Mouse (Mus musculus) brown adipose tissue, adult 24 weeks (tissue): Measurements from ENCODE around the gene Tmem30b. TPM values are rescaled to one million over a fixed set of nuclear protein-coding genes. Genes with fewer than 3 reads are reported as not detected.

Experiments used
- H3K27ac ChIP-seq: fragments of 200-500 bp; replicated peaks from 2 replicates; pipeline ENCODE4 v1.5.1; 2012; ENCODE audit warnings: low read depth, mild to moderate bottlenecking, low read length
- H3K4me1 ChIP-seq: fragments of 200-500 bp; 2 replicates; pipeline ENCODE4 v1.6.1; 2012; ENCODE audit warnings: low read length, mixed read lengths; ENCODE audit not compliant: control insufficient read depth, insufficient read depth, insufficient read length
- H3K4me3 ChIP-seq: fragments of 200-500 bp; 2 replicates; pipeline ENCODE4 v1.5.1; 2012; ENCODE audit warnings: low read depth, mild to moderate bottlenecking, low read length, moderate library complexity; ENCODE audit not compliant: insufficient read depth
- polyA plus RNA-seq: library from polyadenylated mRNA; stranded (reverse); fragments of >200 nt; gene quantifications from 2 replicates; pipeline ENCODE4 v1.2.4, GENCODE M21; 2012; ENCODE audit not compliant: missing spikeins, insufficient read depth, insufficient read length

Gene Tmem30b
- polyA plus RNA-seq = 0.55 TPM in 1 of 2 replicates, not detected in the other

DNA sequence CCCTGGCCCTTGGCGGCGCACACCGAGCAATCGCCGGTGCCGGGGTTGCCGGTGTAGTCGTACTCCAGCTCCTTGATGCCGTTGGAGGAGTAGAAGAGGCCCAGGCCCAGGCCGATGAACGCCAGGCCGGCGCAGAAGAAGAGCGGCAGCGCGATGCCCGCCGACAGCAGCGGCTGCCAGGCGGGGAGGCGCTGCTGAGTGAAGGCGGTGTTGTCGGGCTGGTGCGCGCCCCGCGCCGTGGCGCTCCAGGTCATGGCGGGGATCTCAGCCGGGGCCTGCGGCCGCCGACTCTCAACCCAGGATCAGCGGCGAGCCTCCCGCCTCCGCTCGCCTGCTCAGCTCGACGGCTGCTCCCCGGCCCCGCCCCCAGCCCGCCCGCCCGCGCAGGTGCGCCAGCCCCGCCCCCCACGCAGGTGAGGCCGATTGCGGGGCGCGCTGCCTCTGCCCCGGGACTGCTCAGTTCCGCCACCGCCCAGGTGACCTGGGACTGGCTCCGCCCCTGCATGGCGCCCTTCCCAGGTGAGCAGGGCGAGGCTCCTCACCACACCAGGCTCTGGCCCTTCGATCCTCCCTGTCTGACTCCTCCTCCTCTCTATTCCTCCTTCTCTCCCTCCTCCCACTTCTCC, at the start of gene Tmem30b:
TSS of gene Tmem30b (minus strand) at position 307 of the 626 bp plus-strand sequence.
- Histone ChIP-seq H3K4me3 (peak within 1 kb of the TSS; percentile 42), H3K27ac (no peak within 1 kb of the TSS), H3K4me1 (no peaks in the 10 kb centered on the region)

DNA sequence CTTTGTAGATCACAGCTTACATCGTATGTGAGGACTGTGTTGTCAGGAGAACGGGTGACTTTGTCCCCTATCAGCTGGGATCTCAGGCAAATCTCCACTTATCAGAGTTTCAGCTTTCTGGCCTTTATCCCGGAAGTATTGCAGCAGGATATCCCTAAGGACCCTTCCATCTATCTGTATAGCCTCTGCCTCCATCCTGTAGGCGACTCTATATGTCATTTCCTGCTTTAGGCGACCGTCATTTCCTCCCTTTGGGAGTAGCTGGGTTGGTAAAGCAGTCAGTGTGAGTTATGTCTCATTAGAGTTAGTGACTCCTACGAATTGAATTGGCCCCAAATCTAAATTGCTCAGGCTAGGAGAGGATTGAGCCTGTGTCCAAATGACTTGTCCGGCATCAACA, 49.0 kb upstream of the Tmem30b start:
- Histone ChIP-seq H3K4me1 (peaks cover 43% of the 10 kb centered on the region), H3K4me3 (no peak overlapping the region), H3K27ac (peak overlapping the region; percentile 6)

DNA sequence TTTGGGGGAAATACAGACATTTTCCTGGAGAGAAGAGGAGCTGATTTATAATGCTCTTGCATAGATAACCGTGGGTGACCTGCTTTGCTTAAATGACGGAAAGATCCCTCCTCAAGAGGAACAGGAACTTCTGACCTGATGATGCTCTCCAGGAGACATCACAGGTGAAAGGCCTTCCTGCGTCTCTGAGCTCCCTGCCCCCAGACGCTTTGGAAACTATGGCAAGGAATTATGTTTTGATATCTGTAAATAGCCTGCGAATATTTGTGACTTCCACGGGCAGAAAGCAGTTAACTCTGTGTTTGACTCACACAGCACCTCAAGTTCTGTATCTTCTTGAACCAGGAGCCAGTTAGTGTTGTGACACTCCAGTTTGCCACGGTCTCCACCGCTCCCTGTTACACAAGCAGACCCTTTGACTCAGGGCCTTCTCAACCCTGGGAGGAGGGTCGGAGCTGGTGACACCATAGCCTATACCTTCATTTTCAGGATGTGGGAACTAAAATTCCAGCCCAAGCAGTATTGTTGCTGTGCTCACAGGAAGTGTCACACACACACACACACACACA, 48.1 kb upstream of the Tmem30b start:
- peaks cover 41% of the 10 kb centered on the region for H3K4me1 ChIP-seq
- no peak overlapping the region for H3K4me3 ChIP-seq
- peak overlapping the region; percentile 97 for H3K27ac ChIP-seq

DNA sequence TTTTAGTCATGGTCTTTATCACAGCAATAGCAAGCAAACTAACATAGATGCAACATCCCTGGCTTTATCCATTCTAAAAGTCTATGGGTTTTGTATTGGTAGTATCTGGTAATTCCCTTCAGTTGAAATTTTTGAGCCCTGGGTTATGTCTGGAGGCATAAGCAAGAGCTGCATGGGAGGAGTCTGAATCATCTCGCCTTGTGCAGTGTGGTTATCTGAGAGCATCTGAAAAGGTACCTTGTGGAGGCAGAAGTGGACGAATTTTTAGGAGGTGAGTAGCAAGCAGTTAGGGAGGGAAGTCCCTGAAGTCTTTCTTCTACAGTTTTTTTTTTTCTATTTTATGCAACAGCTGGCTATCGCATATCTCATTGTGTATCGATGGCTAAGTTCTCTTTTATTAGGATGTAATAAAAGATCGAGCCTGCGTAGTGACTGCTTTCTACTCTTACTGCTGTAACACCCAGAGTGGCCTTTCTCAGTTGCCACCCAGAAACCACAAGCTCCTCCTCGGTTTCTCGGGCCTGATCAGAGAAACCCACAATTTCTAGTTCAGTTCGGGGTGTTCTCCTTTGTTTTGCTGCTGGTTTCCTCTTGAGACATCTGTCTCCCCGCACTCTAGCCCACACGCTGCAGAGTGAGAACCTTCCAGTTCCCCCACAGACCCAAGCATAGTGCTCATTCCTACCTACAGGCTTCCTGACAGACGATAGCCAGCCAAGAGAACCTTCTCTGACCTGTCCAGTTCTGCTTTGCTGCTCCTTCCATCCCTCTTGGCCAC, 47.0 kb upstream of the Tmem30b start:
- H3K4me1 ChIP-seq = peaks cover 40% of the 10 kb centered on the region
- H3K27ac ChIP-seq = peak overlapping the region; percentile 97
- 0 out of 2 replicates have a peak overlapping the region, but pooled peaks have one; percentile 9 for H3K4me3 ChIP-seq

DNA sequence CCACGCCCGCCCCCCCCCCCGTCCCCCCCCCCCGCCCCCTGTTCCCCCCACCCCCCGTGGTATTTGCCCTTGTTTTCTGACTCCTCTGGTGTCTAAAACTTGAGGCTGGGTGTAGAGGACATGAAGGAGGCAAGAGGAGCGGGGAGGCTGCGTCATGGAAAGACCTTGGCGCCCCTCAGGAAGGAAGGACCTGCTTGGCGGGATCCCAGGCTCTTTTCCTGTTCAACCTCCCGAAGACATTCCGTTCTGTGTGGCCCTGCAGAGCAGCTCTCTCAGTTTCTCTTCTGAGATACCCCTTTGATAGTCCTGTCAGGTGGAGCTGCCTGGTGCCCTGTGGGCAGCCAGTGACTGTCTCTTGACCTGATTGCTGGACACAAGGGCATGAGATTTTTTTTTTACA, 45.4 kb upstream of the Tmem30b start:
- Histone ChIP-seq H3K4me1 (peaks cover 34% of the 10 kb centered on the region), H3K4me3 (peak overlapping the region; percentile 24; the same call in 1 of the 2 replicates), H3K27ac (peak overlapping the region; percentile 97)

DNA sequence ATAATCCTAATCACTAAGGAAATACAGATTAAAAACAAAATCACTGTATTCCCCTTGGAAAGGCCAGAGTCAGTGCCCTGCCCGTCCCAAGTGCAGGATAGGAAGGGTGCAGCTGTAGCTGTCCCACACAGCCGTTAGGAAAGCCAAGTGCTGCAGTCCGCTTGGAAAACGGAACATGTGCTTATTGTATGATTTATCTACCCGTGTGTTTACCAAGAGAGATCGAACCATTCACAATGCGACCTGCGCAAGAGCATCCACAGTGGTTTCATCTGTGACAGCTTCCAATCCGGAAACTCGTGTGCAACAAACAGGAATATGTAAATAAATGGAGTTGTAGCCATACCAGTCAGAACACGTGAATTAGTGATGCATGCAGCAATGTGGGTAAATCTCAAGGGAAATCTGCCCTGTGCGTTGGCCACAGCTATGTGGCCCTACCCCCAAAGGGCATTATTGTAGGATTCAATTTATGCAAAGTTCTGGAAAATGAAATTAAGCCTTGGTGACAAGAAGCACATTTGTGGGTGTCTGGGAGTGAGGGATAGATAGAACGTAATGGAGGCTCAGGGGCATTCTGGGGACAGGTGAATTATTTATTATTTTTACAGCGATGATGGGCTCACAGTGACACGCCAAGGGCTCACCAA, 44.6 kb upstream of the Tmem30b start:
- peaks cover 27% of the 10 kb centered on the region for H3K4me1 ChIP-seq
- H3K27ac ChIP-seq = peak overlapping the region; percentile 90
- H3K4me3 ChIP-seq = peak overlapping the region; percentile 35

DNA sequence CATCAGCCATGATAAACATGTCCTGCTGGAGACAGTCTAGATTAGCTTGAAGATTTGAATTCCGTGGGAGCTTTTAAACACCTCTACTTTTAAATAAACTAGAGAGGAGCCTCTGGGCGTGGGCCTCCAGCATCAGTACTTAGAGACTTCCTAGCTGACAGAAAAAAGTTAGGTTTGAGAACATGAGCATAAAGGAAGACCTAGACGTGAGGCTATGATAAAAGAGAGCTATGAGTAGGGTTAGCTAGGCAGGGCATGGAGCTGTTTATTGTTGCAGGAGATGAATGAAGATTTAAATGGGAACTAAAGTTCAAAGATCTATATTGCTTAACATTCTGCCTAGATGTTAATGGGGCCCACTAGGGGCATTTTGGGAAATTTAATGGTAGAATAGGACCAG, 41.1 kb upstream of the Tmem30b start:
- peak overlapping the region; percentile 74 for H3K27ac ChIP-seq
- peak overlapping the region; percentile 41 for H3K4me3 ChIP-seq
- H3K4me1 ChIP-seq = peaks cover 9% of the 10 kb centered on the region

DNA sequence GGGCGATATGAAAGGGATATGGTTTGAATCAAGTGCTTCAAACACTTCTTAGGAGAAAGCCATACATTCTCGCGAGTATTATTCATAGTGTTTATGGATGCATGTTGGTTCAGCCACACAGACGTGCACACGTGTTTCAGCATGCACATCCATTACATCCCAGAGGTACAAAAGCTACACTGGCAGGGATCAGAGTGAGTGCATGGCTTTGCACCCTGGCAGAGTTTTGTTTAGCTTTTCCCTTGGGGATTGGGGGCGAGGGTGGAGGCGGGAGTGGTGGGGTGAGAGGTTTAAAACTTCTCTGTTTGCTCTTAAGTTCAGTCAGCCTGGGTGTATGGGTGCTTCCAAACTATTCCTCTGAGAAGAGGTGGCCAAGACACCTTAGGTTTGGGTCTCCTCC, 39.7 kb upstream of the Tmem30b start:
- H3K4me1 ChIP-seq = peaks cover 6% of the 10 kb centered on the region
- peak overlapping the region; percentile 86 for H3K27ac ChIP-seq
- peak overlapping the region; percentile 85 for H3K4me3 ChIP-seq

DNA sequence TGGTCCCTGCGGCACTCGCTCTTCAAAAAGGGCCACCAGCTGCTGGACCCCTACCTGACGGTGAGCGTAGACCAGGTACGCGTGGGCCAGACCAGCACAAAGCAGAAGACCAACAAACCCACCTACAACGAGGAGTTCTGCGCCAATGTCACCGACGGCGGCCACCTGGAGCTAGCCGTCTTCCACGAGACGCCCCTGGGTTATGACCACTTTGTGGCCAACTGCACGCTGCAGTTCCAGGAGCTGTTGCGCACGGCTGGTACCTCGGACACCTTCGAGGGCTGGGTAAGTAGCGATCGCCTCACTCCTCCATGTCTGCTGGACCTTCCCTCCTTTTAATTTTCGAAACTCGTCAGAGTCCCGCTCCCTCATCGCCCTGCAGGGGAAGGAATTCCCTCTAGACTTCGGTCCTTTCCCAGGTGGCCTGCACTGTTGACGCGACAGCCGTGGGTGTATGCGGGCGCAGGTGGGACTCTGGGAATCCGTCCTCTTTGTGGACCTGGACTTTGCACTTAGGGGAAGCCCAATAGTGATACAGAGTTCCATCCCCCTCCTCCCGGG, 39.1 kb upstream of the Tmem30b start:
- Histone ChIP-seq H3K4me1 (peaks cover 3% of the 10 kb centered on the region; the same call in 1 of the 2 replicates), H3K4me3 (peak overlapping the region; percentile 85), H3K27ac (peak overlapping the region; percentile 86)

DNA sequence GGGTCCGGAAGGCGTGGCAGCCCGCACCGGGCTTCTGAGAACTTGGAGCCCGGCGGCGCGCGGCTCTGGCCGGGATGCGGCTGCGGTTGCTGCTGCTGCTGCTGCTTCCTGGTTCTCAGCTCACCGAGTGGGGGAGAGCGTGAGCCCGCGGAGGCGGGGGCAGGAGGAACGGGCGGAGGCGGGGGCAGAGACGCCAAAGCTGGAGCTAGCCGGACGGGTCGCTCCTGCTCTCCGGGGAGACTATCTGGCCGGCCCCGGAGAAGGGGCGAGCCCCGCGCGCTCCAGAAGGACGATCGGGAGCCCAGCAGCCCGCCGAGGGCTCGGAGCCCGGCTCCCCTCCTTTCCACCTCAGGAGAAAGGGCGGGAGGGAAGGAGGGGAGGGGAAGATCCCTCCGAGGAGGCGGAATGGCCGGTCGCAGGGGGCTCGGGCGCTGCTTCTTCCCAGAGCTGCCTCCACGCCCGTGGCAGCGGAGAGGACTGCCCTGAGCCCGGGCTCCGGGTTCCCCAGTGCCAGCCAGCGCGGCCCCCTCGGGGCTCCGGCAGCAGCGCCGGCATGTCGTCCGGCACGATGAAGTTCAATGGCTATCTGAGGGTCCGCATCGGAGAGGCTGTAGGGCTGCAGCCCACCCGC, 38.5 kb upstream of the Tmem30b start, which contains the start of gene Prkch:
TSS of gene Prkch (plus strand) at position 187 of the 631 bp plus-strand sequence.
- Histone ChIP-seq H3K27ac (peak within 1 kb of the TSS; percentile 92), H3K4me1 (peaks cover 3% of the 10 kb centered on the region; the same call in 1 of the 2 replicates), H3K4me3 (peak within 1 kb of the TSS; percentile 85)

DNA sequence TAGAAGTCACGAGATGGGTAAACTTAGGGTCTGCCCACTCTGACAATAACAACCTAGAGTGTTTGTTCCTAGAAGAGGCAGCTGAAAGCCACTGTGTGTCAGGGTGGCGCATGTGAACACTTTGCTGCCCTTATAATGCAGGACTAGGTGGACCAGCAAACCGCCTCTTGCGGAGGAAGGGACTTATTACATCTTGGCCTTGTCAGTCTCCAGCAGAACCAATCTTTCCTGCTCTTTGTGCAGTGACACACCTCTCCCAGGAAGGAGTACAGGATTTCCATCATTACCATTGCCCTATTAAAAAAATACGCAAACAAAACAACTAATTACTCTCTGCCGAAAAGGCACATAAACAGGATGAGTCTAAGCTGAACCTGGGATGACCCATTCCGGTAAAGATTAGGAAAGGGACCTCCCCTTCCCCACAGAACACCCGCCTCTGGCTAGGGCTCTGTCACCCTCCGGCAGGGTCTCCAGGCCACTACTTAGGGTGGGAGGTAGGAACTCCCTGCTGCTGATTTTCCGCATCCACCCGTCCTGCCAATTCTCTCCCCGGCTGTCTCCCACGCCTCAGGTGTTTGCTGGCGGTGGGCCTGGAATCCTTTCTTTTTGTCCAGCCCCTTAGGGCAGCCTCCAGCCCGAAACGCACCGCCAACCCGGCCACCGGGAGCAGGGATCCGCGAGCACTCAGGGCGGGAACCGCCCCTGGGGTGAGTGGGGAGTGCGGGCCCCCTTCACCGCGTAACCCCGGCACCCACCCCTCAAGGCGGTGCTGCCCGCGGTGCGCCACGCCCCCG, 37.8 kb upstream of the Tmem30b start:
- H3K4me3 ChIP-seq = peak overlapping the region; percentile 85
- H3K27ac ChIP-seq = peak overlapping the region; percentile 92
- H3K4me1 ChIP-seq = peaks cover 3% of the 10 kb centered on the region; the same call in 1 of the 2 replicates

DNA sequence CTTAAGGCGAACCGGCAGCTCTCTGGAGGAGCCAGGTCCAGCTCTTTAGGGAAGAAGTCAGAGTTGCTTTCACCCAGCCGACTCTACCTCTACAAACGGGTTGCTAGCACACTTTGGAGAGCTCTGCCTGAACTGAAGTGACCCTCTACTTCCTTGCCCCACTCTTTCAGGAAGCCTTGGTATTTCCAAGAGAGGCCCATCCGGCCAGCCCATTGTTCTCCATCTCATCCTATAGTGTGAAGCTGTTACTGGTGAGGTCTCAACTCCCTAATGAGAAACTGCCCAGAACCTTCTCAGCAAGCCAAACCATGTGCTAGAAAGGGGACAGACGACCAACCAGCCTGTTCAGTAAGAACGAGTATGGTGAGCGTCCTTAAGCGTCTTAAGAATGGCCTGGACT, 37.1 kb upstream of the Tmem30b start:
- Histone ChIP-seq H3K4me3 (peak overlapping the region; percentile 85), H3K27ac (peak overlapping the region; percentile 92), H3K4me1 (peaks cover under 1% of the 10 kb centered on the region; the same call in 1 of the 2 replicates)

DNA sequence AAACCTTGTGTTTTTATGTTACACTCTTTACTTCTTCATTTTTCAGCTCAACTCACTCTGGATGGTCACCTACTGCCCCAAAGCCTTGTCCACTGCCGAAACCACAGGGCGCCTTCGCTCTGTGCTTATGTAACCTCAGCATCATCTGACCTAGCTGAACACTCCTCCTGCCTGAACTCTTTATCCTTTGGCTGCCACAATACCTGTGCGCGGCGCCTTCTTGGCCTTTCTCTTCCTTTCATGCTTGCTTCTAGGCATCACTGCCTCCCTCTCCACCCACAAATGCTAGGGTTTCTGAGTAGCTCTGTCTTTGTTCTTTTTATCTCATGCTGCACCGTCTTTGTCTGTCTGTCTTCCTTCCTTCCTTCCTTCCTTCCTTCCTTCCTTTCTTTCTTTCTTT, 34.6 kb upstream of the Tmem30b start:
- Histone ChIP-seq H3K4me3 (no peak overlapping the region), H3K27ac (no peak overlapping the region), H3K4me1 (peaks cover 3% of the 10 kb centered on the region; the same call in 1 of the 2 replicates)
